Mouse (Mus musculus) skeletal muscle tissue, postnatal 0 days (tissue): ENCODE measurements around the gene Sp1. TPM values are rescaled to one million over a fixed set of nuclear protein-coding genes. Genes with fewer than 3 reads are reported as not detected.

ENCODE experiments used
- polyA plus RNA-seq: library from polyadenylated mRNA; unstranded; fragments of >200 nt; fragmentation: Nextera tagmentation; extraction: Ambion mirVana; gene quantifications from 2 replicates; pipeline ENCODE4 v1.2.1, GENCODE M21; 2015

Gene Sp1
- 3.3 and 4.0 TPM in 2 replicates for polyA plus RNA-seq

DNA sequence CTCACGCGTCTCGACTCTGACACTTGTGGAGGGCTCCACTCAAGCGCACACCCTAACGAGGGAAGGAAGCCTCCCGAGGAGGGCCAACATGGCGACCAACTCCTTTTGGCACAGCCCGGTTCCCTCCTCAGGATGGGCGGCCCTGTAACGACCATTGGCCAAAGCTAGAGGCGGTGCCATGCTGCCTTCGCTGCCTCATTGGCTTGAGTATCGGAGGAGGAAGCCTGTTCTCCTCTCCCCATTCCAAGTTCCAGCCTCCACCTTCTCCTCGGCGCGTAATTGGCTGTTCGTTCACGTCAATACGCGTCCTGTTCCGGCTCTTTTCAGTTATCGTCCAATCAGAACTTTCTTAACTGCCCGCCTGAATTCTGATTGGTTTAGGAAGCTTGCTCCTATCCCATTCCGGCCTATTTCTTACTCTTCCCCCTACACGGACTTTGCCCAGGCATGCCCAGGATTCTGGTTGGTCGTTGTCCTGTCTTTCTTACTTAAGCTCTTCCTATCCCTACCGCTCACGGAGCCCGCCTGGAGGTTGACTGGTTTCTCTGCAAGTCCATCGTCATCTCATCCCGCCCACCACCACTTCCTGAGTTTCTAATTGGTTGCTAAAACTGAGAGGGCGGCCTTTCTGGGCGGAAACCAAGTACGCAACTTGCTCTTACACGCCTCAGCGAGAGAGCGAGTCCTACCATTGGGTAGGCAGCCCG, at the start of gene Sp1:
Gene Sp1 (plus strand): TSS at position 655 of the 707 bp plus-strand sequence.

DNA sequence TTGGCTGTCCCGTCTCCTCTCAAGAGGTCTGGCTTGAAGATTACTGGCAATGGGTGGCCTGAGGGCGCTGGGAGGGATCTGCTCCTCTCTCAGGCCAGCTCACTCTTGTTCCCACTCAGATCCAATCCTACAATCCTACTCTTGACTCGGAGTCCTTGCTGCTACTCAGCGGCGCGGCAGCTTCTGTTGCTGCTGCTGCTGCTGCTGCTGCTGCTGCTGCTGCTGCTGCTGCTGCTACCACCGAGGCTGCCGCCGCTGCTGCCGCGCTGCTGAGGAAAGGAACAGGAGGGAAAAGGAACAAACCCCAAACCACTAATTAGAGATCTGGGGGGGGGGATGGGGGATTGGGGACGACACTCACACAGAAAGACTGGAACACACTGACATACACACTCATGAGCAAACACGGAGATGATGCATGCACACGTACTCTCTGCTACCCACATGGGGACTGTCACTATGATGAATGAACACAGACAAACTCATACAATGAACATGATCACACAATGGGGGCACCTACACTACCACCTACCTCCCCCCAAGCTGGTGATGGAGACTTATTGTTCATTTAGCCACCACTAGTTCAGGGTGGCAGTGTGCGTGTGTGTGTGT, 39.1 kb upstream of the Sp1 start, which contains the start of gene Sp7:
Gene Sp7 (minus strand): TSS at position 450 of the 612 bp plus-strand sequence.

DNA sequence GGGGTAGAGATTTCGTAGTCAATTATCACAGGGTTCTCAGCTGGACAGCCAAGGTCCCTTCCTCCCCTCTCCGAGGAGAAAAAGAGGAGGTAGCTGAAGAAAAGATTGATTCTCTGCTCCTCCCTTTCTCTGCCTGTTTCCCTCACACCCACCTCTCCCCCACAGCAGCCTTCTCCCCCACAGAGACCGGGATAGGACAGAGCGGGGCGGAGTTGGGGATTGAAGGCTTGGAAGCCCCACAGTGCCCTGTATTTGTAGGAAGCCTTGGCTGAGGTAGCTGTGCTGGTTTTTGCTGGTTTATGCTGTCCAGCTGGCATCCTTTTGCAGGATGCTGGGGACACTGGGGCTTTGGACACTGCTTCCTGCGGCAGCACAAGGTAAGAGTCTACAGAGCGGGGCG, 39.2 kb downstream of the Sp1 start, which contains the start of gene Amhr2:
Gene Amhr2 (plus strand): TSS at position 222 of the 400 bp plus-strand sequence.

DNA sequence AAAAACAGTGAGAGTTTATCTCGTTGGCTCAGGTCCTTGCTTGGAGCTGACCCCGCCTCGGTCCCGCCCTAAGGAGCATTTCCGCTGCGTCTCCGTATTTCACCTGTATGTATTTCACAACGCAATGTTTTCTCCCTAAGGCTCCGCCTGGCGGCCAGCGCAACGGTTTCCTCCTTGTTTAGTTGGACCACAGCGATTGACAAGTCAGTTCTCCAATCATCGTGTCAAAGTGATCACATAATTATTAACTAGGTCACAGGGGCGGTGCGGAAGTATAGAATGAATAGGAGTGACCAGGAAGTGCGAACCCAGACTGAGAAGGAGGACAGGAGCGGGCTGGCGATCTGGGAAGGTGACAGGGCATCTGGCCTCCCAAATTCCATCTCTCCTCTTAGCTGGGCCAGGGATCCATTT, 53.0 kb downstream of the Sp1 start, which contains the start of gene Prr13:
Gene Prr13 (plus strand): TSS at position 125 of the 414 bp plus-strand sequence.

DNA sequence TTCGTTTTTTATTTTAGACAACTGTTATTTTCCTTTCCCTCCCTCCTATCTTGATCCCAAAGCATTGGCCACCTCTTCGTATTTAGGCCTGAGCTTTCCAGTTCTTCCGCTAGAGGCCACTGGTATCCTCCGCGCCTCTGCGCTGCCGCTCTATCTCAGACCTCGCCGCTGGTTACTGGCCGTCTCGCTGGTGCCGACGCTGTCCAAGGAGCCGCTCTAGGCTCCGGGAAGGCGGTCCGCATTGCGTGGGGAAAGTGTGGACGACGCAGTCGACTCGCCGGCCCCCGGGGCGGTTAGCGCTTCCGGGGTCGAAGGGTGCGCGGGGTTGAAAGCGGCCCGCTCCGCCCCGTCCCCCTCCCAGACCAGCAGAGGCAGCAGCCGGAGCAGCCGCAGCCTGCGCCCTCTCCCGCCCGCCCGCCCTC, 64.3 kb downstream of the Sp1 start, which contains the start of gene Pcbp2:
Gene Pcbp2 (plus strand): TSS at position 357 of the 422 bp plus-strand sequence.

Other genes starting within 250 kb of the Sp1 start
- gene Zfp740, start 202.9 kb upstream of the Sp1 start, polyA plus RNA-seq, result 25.8 and 26.2 TPM in 2 replicates
- gene Csad, start 201.4 kb upstream of the Sp1 start, polyA plus RNA-seq, result 37.1 and 53.2 TPM in 2 replicates
- gene Itgb7, start 174.2 kb upstream of the Sp1 start, polyA plus RNA-seq, result 1.8 and 2.2 TPM in 2 replicates
- 8.4 and 11.5 TPM in 2 replicates for gene Rarg, start 148.6 kb upstream of the Sp1 start, polyA plus RNA-seq
- 0.06 TPM in 1 of 2 replicates, not detected in the other for gene Gm9918, start 135.6 kb upstream of the Sp1 start, polyA plus RNA-seq
- 30.0 and 37.6 TPM in 2 replicates for gene Mfsd5, start 126.7 kb upstream of the Sp1 start, polyA plus RNA-seq
- 2.5 and 3.5 TPM in 2 replicates for gene Espl1, start 109.9 kb upstream of the Sp1 start, polyA plus RNA-seq
- gene Pfdn5, start 80.0 kb upstream of the Sp1 start, polyA plus RNA-seq, result 270 and 314 TPM in 2 replicates
- gene Myg1, start 74.4 kb upstream of the Sp1 start, polyA plus RNA-seq, result 30.0 and 30.5 TPM in 2 replicates
- gene Aaas, start 55.4 kb upstream of the Sp1 start, polyA plus RNA-seq, result 11.4 and 14.4 TPM in 2 replicates
- gene Sp7, start 39.0 kb upstream of the Sp1 start, polyA plus RNA-seq, result 0.13 and 0.35 TPM in 2 replicates
- gene Amhr2, start 39.2 kb downstream of the Sp1 start, polyA plus RNA-seq, result 7.8 and 9.7 TPM in 2 replicates
- gene Prr13, start 52.9 kb downstream of the Sp1 start, polyA plus RNA-seq, result 36.5 and 44.9 TPM in 2 replicates
- gene Pcbp2, start 64.4 kb downstream of the Sp1 start, polyA plus RNA-seq, result 105 and 113 TPM in 2 replicates
- gene Gm10337, start 97.6 kb downstream of the Sp1 start, polyA plus RNA-seq, result 1.8 TPM in 1 of 2 replicates, not detected in the other
- gene Map3k12, start 110.9 kb downstream of the Sp1 start, polyA plus RNA-seq, result 4.0 and 4.2 TPM in 2 replicates
- gene Tarbp2, start 112.0 kb downstream of the Sp1 start, polyA plus RNA-seq, result 62.3 and 70.0 TPM in 2 replicates
- gene Npff, start 118.8 kb downstream of the Sp1 start, polyA plus RNA-seq, result 0.94 and 1.3 TPM in 2 replicates
- gene Gm28047, start 218.9 kb downstream of the Sp1 start, polyA plus RNA-seq, result 0.14 TPM in 1 of 2 replicates, not detected in the other
- gene Atf7, start 219.3 kb downstream of the Sp1 start, polyA plus RNA-seq, result 24.2 and 29.9 TPM in 2 replicates